Mouse (Mus musculus): Measurements from ENCODE around the gene Klhdc7b. TPM values are rescaled to one million over a fixed set of nuclear protein-coding genes. Genes with fewer than 3 reads are reported as not detected.
"Not testable (repeated sequence)": the region's sequence is repeated elsewhere in the genome, so short reads cannot be mapped to it uniquely, and the experiment has no call there.

Gene Klhdc7b
- polyA plus RNA-seq, 1 experiment from 2014 or later: not detected

- Histone ChIP-seq H3K27me3 (ENCODE audit: control insufficient read depth, insufficient read depth, low read length) (no peaks in the 10 kb centered on the region), H3K27ac (ENCODE audit: low read depth, low read length) (no peak overlapping the region), H3K36me3 (ENCODE audit: control insufficient read depth, insufficient read depth, low read length) (peaks cover 7% of the 10 kb centered on the region; the same call in 1 of the 2 replicates), H3K4me2 (replicated peaks; ENCODE audit: low read depth, low read length) (no peak overlapping the region), H3K9me3 (ENCODE audit: control insufficient read depth, low read length) (no peaks in the 10 kb centered on the region), H3K4me1 (replicated peaks; ENCODE audit: control insufficient read depth, insufficient read depth, low read length) (no peaks in the 10 kb centered on the region; the same call in 1 of the 2 replicates), H3K4me3 (ENCODE audit: low read depth, low read length) (no peak overlapping the region), H3K9ac (ENCODE audit: low read depth, low read length) (no peak overlapping the region)
- ATAC-seq (ENCODE audit: low FRiP score): no peak
- no peak for DNase-seq (ENCODE audit: low spot score)
- WGBS: 90% methylated on average over 10 of the region's 10 CpGs
Measured at GRCm38 (mm10) chr15:89426716-89427115, 42.0 kb downstream of the Klhdc7b start.

- Histone ChIP-seq H3K9ac (ENCODE audit: low read depth, low read length) (peak overlapping the region; percentile 77; the same call in 1 of the 2 replicates), H3K4me2 (replicated peaks; ENCODE audit: low read depth, low read length) (peak overlapping the region; percentile 88), H3K36me3 (ENCODE audit: control insufficient read depth, insufficient read depth, low read length) (peaks cover 7% of the 10 kb centered on the region; the same call in 1 of the 2 replicates), H3K4me3 (ENCODE audit: low read depth, low read length) (peak overlapping the region; percentile 86), H3K27ac (ENCODE audit: low read depth, low read length) (no peak overlapping the region), H3K4me1 (replicated peaks; ENCODE audit: control insufficient read depth, insufficient read depth, low read length) (no peaks in the 10 kb centered on the region; the same call in 1 of the 2 replicates), H3K9me3 (ENCODE audit: control insufficient read depth, low read length) (no peaks in the 10 kb centered on the region), H3K27me3 (ENCODE audit: control insufficient read depth, insufficient read depth, low read length) (no peaks in the 10 kb centered on the region)
- DNase-seq (ENCODE audit: low spot score): no peak
- ATAC-seq (ENCODE audit: low FRiP score): no peak
- 77% methylated on average over 19 of the region's 19 CpGs for WGBS
Measured at GRCm38 (mm10) chr15:89428136-89428790, 43.5 kb downstream of the Klhdc7b start.

- peak overlapping the region; percentile 77 for H3K9ac ChIP-seq (ENCODE audit: low read depth, low read length)
- peak overlapping the region; percentile 88 for H3K4me2 ChIP-seq (replicated peaks; ENCODE audit: low read depth, low read length)
- no peak for DNase-seq (ENCODE audit: low spot score)
- peak; percentile 71 for ATAC-seq (ENCODE audit: low FRiP score)
- no peaks in the 10 kb centered on the region for H3K9me3 ChIP-seq (ENCODE audit: control insufficient read depth, low read length)
- WGBS: 4% methylated on average over 16 of the region's 22 CpGs
- H3K27ac ChIP-seq (ENCODE audit: low read depth, low read length): peak overlapping the region; percentile 89
- H3K36me3 ChIP-seq (ENCODE audit: control insufficient read depth, insufficient read depth, low read length): peaks cover 7% of the 10 kb centered on the region; the same call in 1 of the 2 replicates
- H3K27me3 ChIP-seq (ENCODE audit: control insufficient read depth, insufficient read depth, low read length): no peaks in the 10 kb centered on the region
- no peaks in the 10 kb centered on the region; the same call in 1 of the 2 replicates for H3K4me1 ChIP-seq (replicated peaks; ENCODE audit: control insufficient read depth, insufficient read depth, low read length)
- peak overlapping the region; percentile 86 for H3K4me3 ChIP-seq (ENCODE audit: low read depth, low read length)
Measured at GRCm38 (mm10) chr15:89428821-89429351, 44.2 kb downstream of the Klhdc7b start.

- ATAC-seq (ENCODE audit: low FRiP score) (peak; percentile 94), DNase-seq (ENCODE audit: low spot score) (peak; percentile 92)
- whole genome bisulfite sequencing: 1% methylated on average over 70 of the region's 70 CpGs
- Histone ChIP-seq H3K4me1 (replicated peaks; ENCODE audit: control insufficient read depth, insufficient read depth, low read length) (no peaks in the 10 kb centered on the region; the same call in 1 of the 2 replicates), H3K36me3 (ENCODE audit: control insufficient read depth, insufficient read depth, low read length) (peaks cover 7% of the 10 kb centered on the region; the same call in 1 of the 2 replicates), H3K9ac (ENCODE audit: low read depth, low read length) (peak within 1 kb of the TSS; percentile 77), H3K27ac (ENCODE audit: low read depth, low read length) (peak within 1 kb of the TSS; percentile 89), H3K9me3 (ENCODE audit: control insufficient read depth, low read length) (no peaks in the 10 kb centered on the region), H3K4me3 (ENCODE audit: low read depth, low read length) (peak within 1 kb of the TSS; percentile 86), H3K4me2 (replicated peaks; ENCODE audit: low read depth, low read length) (peak within 1 kb of the TSS; percentile 88), H3K27me3 (ENCODE audit: control insufficient read depth, insufficient read depth, low read length) (no peaks in the 10 kb centered on the region)
Measured at GRCm38 (mm10) chr15:89429352-89430221, 44.9 kb downstream of the Klhdc7b start, which contains the start of the genes C730034F03Rik, Gm44502 and Chkb. Gene C730034F03Rik, plus strand, starts transcription at chr15:89429589. Gene Gm44502, minus strand, starts transcription at chr15:89429696. Gene Chkb, minus strand, starts transcription at chr15:89429908.

- WGBS: 56% methylated on average over 6 of the region's 6 CpGs
- DNase-seq (ENCODE audit: low spot score): peak; percentile 33
Measured at GRCm38 (mm10) chr15:89430341-89430740, 45.6 kb downstream of the Klhdc7b start.

GRCm38 (mm10) chr15:89430771-89431170, 46.1 kb downstream of the Klhdc7b start:
- H3K27me3 ChIP-seq (ENCODE audit: control insufficient read depth, insufficient read depth, low read length); H3K9me3 ChIP-seq (ENCODE audit: control insufficient read depth, low read length); H3K36me3 ChIP-seq (ENCODE audit: control insufficient read depth, insufficient read depth, low read length); H3K4me1 ChIP-seq (replicated peaks; ENCODE audit: control insufficient read depth, insufficient read depth, low read length); H3K4me3 ChIP-seq (ENCODE audit: low read depth, low read length); ATAC-seq (ENCODE audit: low FRiP score); H3K9ac ChIP-seq (ENCODE audit: low read depth, low read length); H3K27ac ChIP-seq (ENCODE audit: low read depth, low read length); H3K4me2 ChIP-seq (replicated peaks; ENCODE audit: low read depth, low read length); DNase-seq (ENCODE audit: low spot score): not testable (repeated sequence)
- WGBS: 90% methylated on average over 7 of the region's 9 CpGs

More at GRCm38 (mm10) chr15:89430341-89430740, 45.6 kb downstream of the Klhdc7b start:
- Histone ChIP-seq H3K9me3 (ENCODE audit: control insufficient read depth, low read length) (no peaks in the 10 kb centered on the region), H3K4me1 (replicated peaks; ENCODE audit: control insufficient read depth, insufficient read depth, low read length) (no peaks in the 10 kb centered on the region; the same call in 1 of the 2 replicates), H3K4me2 (replicated peaks; ENCODE audit: low read depth, low read length) (peak overlapping the region; percentile 88), H3K4me3 (ENCODE audit: low read depth, low read length) (peak overlapping the region; percentile 86), H3K27me3 (ENCODE audit: control insufficient read depth, insufficient read depth, low read length) (no peaks in the 10 kb centered on the region), H3K9ac (ENCODE audit: low read depth, low read length) (peak overlapping the region; percentile 77), H3K27ac (ENCODE audit: low read depth, low read length) (peak overlapping the region; percentile 89), H3K36me3 (ENCODE audit: control insufficient read depth, insufficient read depth, low read length) (peaks cover 7% of the 10 kb centered on the region; the same call in 1 of the 2 replicates)
- no peak for ATAC-seq (ENCODE audit: low FRiP score)

- H3K27ac ChIP-seq (ENCODE audit: low read depth, low read length): no peak overlapping the region
- no peak for ATAC-seq (ENCODE audit: low FRiP score)
- no peaks in the 10 kb centered on the region for H3K9me3 ChIP-seq (ENCODE audit: control insufficient read depth, low read length)
- no peaks in the 10 kb centered on the region for H3K27me3 ChIP-seq (ENCODE audit: control insufficient read depth, insufficient read depth, low read length)
- no peak overlapping the region for H3K4me3 ChIP-seq (ENCODE audit: low read depth, low read length)
- peaks cover 7% of the 10 kb centered on the region; the same call in 1 of the 2 replicates for H3K36me3 ChIP-seq (ENCODE audit: control insufficient read depth, insufficient read depth, low read length)
- no peak overlapping the region for H3K4me2 ChIP-seq (replicated peaks; ENCODE audit: low read depth, low read length)
- whole genome bisulfite sequencing: 93% methylated on average over 3 of the region's 3 CpGs
- H3K4me1 ChIP-seq (replicated peaks; ENCODE audit: control insufficient read depth, insufficient read depth, low read length): no peaks in the 10 kb centered on the region; the same call in 1 of the 2 replicates
- no peak overlapping the region for H3K9ac ChIP-seq (ENCODE audit: low read depth, low read length)
- DNase-seq (ENCODE audit: low spot score): no peak
Measured at GRCm38 (mm10) chr15:89431271-89431670, 46.6 kb downstream of the Klhdc7b start.

- H3K4me3 ChIP-seq (ENCODE audit: low read depth, low read length): no peak overlapping the region
- ATAC-seq (ENCODE audit: low FRiP score) (no peak), DNase-seq (ENCODE audit: low spot score) (no peak)
- H3K27ac ChIP-seq (ENCODE audit: low read depth, low read length): no peak overlapping the region
- H3K27me3 ChIP-seq (ENCODE audit: control insufficient read depth, insufficient read depth, low read length): no peaks in the 10 kb centered on the region
- H3K36me3 ChIP-seq (ENCODE audit: control insufficient read depth, insufficient read depth, low read length): peaks cover 5% of the 10 kb centered on the region; the same call in 1 of the 2 replicates
- WGBS: 93% methylated on average over 6 of the region's 6 CpGs
- H3K4me1 ChIP-seq (replicated peaks; ENCODE audit: control insufficient read depth, insufficient read depth, low read length): no peaks in the 10 kb centered on the region; the same call in 1 of the 2 replicates
- no peak overlapping the region for H3K4me2 ChIP-seq (replicated peaks; ENCODE audit: low read depth, low read length)
- no peak overlapping the region for H3K9ac ChIP-seq (ENCODE audit: low read depth, low read length)
- no peaks in the 10 kb centered on the region for H3K9me3 ChIP-seq (ENCODE audit: control insufficient read depth, low read length)
Measured at GRCm38 (mm10) chr15:89431806-89432205, 47.1 kb downstream of the Klhdc7b start.
